Mouse (Mus musculus): ENCODE measurements around the gene Dagla. TPM values are rescaled to one million over a fixed set of nuclear protein-coding genes. Genes with fewer than 3 reads are reported as not detected.

Gene Dagla
- polyA plus RNA-seq, 1 experiment from 2014 or later, result 2.4 TPM

GRCm38 (mm10) chr19:10277759-10278158, 26.9 kb downstream of the Dagla start:
- Histone ChIP-seq H3K27ac (no peak overlapping the region), H3K36me3 (no peaks in the 10 kb centered on the region), H3K4me3 (no peak overlapping the region), H3K9me3 (no peaks in the 10 kb centered on the region), H3K9ac (no peak overlapping the region), H3K4me1 (peaks cover 43% of the 10 kb centered on the region), H3K27me3 (0 out of 2 replicates have a peak, but pooled peaks cover 2% of the 10 kb centered on the region), H3K4me2 (0 out of 2 replicates have a peak overlapping the region, but pooled peaks have one; percentile 20)
- WGBS, result 28% methylated on average over 5 of the region's 5 CpGs
- ATAC-seq (ENCODE audit: insufficient number of reproducible peaks, insufficient read depth, low FRiP score, low TSS enrichment, low read depth), result no peak

- Histone ChIP-seq H3K9ac (no peak overlapping the region), H3K27ac (no peak overlapping the region), H3K9me3 (no peaks in the 10 kb centered on the region), H3K36me3 (no peaks in the 10 kb centered on the region), H3K4me1 (peaks cover 46% of the 10 kb centered on the region), H3K27me3 (0 out of 2 replicates have a peak, but pooled peaks cover 2% of the 10 kb centered on the region), H3K4me2 (peak overlapping the region; percentile 20), H3K4me3 (no peak overlapping the region)
- ATAC-seq (ENCODE audit: insufficient number of reproducible peaks, insufficient read depth, low FRiP score, low TSS enrichment, low read depth), result no peak
- WGBS, result 6% methylated on average over 17 of the region's 17 CpGs
Observed at GRCm38 (mm10) chr19:10277331-10277730, 27.3 kb downstream of the Dagla start.

GRCm38 (mm10) chr19:10276483-10277144, 28.1 kb downstream of the Dagla start:
- no peak overlapping the region for H3K27ac ChIP-seq
- no peak for ATAC-seq (ENCODE audit: insufficient number of reproducible peaks, insufficient read depth, low FRiP score, low TSS enrichment, low read depth)
- H3K9me3 ChIP-seq, result no peaks in the 10 kb centered on the region
- 68% methylated on average over 12 of the region's 12 CpGs for WGBS
- peaks cover 42% of the 10 kb centered on the region for H3K4me1 ChIP-seq
- no peaks in the 10 kb centered on the region for H3K36me3 ChIP-seq
- H3K4me3 ChIP-seq, result no peak overlapping the region
- no peak overlapping the region for H3K9ac ChIP-seq
- H3K27me3 ChIP-seq, result 0 out of 2 replicates have a peak, but pooled peaks cover 2% of the 10 kb centered on the region
- H3K4me2 ChIP-seq, result no peak overlapping the region

GRCm38 (mm10) chr19:10274056-10274455, 30.6 kb downstream of the Dagla start:
- Histone ChIP-seq H3K27ac (no peak overlapping the region), H3K4me3 (no peak overlapping the region), H3K9me3 (no peaks in the 10 kb centered on the region), H3K27me3 (0 out of 2 replicates have a peak, but pooled peaks cover 2% of the 10 kb centered on the region), H3K4me1 (peaks cover 40% of the 10 kb centered on the region), H3K36me3 (no peaks in the 10 kb centered on the region), H3K4me2 (no peak overlapping the region), H3K9ac (no peak overlapping the region)
- ATAC-seq (ENCODE audit: insufficient number of reproducible peaks, insufficient read depth, low FRiP score, low TSS enrichment, low read depth), result no peak
- WGBS, result 24% methylated on average over 5 of the region's 5 CpGs

- Histone ChIP-seq H3K27me3 (0 out of 2 replicates have a peak, but pooled peaks cover 2% of the 10 kb centered on the region), H3K9ac (0 out of 2 replicates have a peak overlapping the region, but pooled peaks have one; percentile 61), H3K4me3 (no peak overlapping the region), H3K27ac (no peak overlapping the region), H3K4me1 (peaks cover 27% of the 10 kb centered on the region), H3K4me2 (peak overlapping the region; percentile 49), H3K9me3 (no peaks in the 10 kb centered on the region), H3K36me3 (no peaks in the 10 kb centered on the region)
- ATAC-seq (ENCODE audit: insufficient number of reproducible peaks, insufficient read depth, low FRiP score, low TSS enrichment, low read depth), result no peak; the same call in 1 of the 2 replicates
- 25% methylated on average over 11 of the region's 11 CpGs for WGBS
Observed at GRCm38 (mm10) chr19:10272746-10273145, 31.9 kb downstream of the Dagla start.

GRCm38 (mm10) chr19:10271592-10271991, 33.1 kb downstream of the Dagla start:
- Histone ChIP-seq H3K27me3 (0 out of 2 replicates have a peak, but pooled peaks cover 4% of the 10 kb centered on the region), H3K9ac (no peak overlapping the region), H3K36me3 (no peaks in the 10 kb centered on the region), H3K9me3 (no peaks in the 10 kb centered on the region), H3K27ac (no peak overlapping the region), H3K4me1 (peaks cover 27% of the 10 kb centered on the region), H3K4me2 (no peak overlapping the region), H3K4me3 (no peak overlapping the region)
- ATAC-seq (ENCODE audit: insufficient number of reproducible peaks, insufficient read depth, low FRiP score, low TSS enrichment, low read depth), result no peak
- WGBS, result 91% methylated on average over 7 of the region's 7 CpGs

- H3K4me1 ChIP-seq, result peaks cover 33% of the 10 kb centered on the region
- 72% methylated on average over 5 of the region's 5 CpGs for WGBS
- no peaks in the 10 kb centered on the region for H3K36me3 ChIP-seq
- H3K9me3 ChIP-seq, result no peaks in the 10 kb centered on the region
- no peak overlapping the region for H3K4me2 ChIP-seq
- ATAC-seq (ENCODE audit: insufficient number of reproducible peaks, insufficient read depth, low FRiP score, low TSS enrichment, low read depth), result no peak
- no peak overlapping the region for H3K9ac ChIP-seq
- no peak overlapping the region for H3K27ac ChIP-seq
- 0 out of 2 replicates have a peak, but pooled peaks cover 4% of the 10 kb centered on the region for H3K27me3 ChIP-seq
- H3K4me3 ChIP-seq, result no peak overlapping the region
Observed at GRCm38 (mm10) chr19:10270356-10270755, 34.3 kb downstream of the Dagla start.

- Histone ChIP-seq H3K9ac (no peak overlapping the region), H3K27ac (no peak overlapping the region), H3K36me3 (no peaks in the 10 kb centered on the region), H3K4me2 (no peak overlapping the region), H3K9me3 (no peaks in the 10 kb centered on the region), H3K4me3 (no peak overlapping the region), H3K4me1 (peaks cover 28% of the 10 kb centered on the region), H3K27me3 (0 out of 2 replicates have a peak, but pooled peaks cover 4% of the 10 kb centered on the region)
- no peak for ATAC-seq (ENCODE audit: insufficient number of reproducible peaks, insufficient read depth, low FRiP score, low TSS enrichment, low read depth)
- 89% methylated on average over 15 of the region's 15 CpGs for WGBS
Observed at GRCm38 (mm10) chr19:10268851-10269250, 35.8 kb downstream of the Dagla start.

- no peak overlapping the region for H3K9ac ChIP-seq
- peaks cover 20% of the 10 kb centered on the region for H3K4me1 ChIP-seq
- 0 out of 2 replicates have a peak, but pooled peaks cover 4% of the 10 kb centered on the region for H3K27me3 ChIP-seq
- H3K27ac ChIP-seq, result no peak overlapping the region
- H3K36me3 ChIP-seq, result peaks cover under 1% of the 10 kb centered on the region; the same call in 1 of the 2 replicates
- ATAC-seq (ENCODE audit: insufficient number of reproducible peaks, insufficient read depth, low FRiP score, low TSS enrichment, low read depth), result no peak
- H3K9me3 ChIP-seq, result no peaks in the 10 kb centered on the region
- H3K4me2 ChIP-seq, result no peak overlapping the region
- 85% methylated on average over 10 of the region's 10 CpGs for WGBS
- no peak overlapping the region for H3K4me3 ChIP-seq
Observed at GRCm38 (mm10) chr19:10267953-10268352, 36.7 kb downstream of the Dagla start.

- Histone ChIP-seq H3K9me3 (no peaks in the 10 kb centered on the region), H3K4me2 (no peak overlapping the region; the same call in 1 of the 2 replicates), H3K4me1 (peaks cover 15% of the 10 kb centered on the region), H3K36me3 (peaks cover 3% of the 10 kb centered on the region; the same call in 1 of the 2 replicates), H3K27ac (peak overlapping the region; percentile 28; the same call in 1 of the 2 replicates), H3K27me3 (0 out of 2 replicates have a peak, but pooled peaks cover 4% of the 10 kb centered on the region), H3K9ac (0 out of 2 replicates have a peak overlapping the region, but pooled peaks have one; percentile 6), H3K4me3 (no peak overlapping the region)
- 18% methylated on average over 15 of the region's 15 CpGs for WGBS
- no peak for ATAC-seq (ENCODE audit: insufficient number of reproducible peaks, insufficient read depth, low FRiP score, low TSS enrichment, low read depth)
Observed at GRCm38 (mm10) chr19:10267057-10267456, 37.6 kb downstream of the Dagla start.

GRCm38 (mm10) chr19:10266196-10266850, 38.4 kb downstream of the Dagla start:
- Histone ChIP-seq H3K4me1 (peaks cover 15% of the 10 kb centered on the region), H3K9me3 (no peaks in the 10 kb centered on the region), H3K27ac (no peak overlapping the region), H3K27me3 (0 out of 2 replicates have a peak, but pooled peaks cover 4% of the 10 kb centered on the region), H3K9ac (no peak overlapping the region), H3K36me3 (peaks cover 3% of the 10 kb centered on the region; the same call in 1 of the 2 replicates), H3K4me2 (no peak overlapping the region), H3K4me3 (no peak overlapping the region)
- WGBS, result 23% methylated on average over 14 of the region's 14 CpGs
- ATAC-seq (ENCODE audit: insufficient number of reproducible peaks, insufficient read depth, low FRiP score, low TSS enrichment, low read depth), result no peak
